Mouse (Mus musculus): Measurements from ENCODE around the gene Amn. TPM values are rescaled to one million over a fixed set of nuclear protein-coding genes. Genes with fewer than 3 reads are reported as not detected.

Gene Amn
- polyA plus RNA-seq, 1 experiment from 2014 or later: 1.1 TPM

DNA sequence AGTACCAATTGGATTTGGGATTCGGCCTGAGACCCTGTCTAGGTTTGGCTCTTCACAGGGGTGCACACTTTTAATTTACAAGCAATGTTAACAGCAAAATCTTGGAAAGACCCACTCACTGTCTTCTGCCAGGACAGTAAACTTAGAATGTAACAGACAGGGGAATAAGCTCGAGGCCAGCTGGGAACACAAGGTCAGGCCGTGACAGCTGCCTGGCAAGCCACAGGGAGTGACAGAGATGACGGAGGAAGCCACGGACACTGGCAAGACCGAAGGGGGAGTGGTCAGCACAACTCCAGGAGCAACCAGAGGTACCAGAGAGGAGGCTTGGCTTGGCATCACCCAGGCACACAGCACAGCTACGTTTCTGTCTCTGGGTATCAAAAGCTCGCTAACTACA lies 35.9 kb downstream of the Amn start:
- Histone ChIP-seq H3K27ac (no peak overlapping the region), H3K4me2 (replicated peaks) (no peak overlapping the region), H3K36me3 (peaks cover 98% of the 10 kb centered on the region), H3K9ac (no peak overlapping the region), H3K4me3 (no peak overlapping the region), H3K27me3 (no peaks in the 10 kb centered on the region), H3K9me3 (no peaks in the 10 kb centered on the region), H3K4me1 (no peaks in the 10 kb centered on the region)
- no peak for ATAC-seq (ENCODE audit: low FRiP score, low read depth)
- 86% methylated on average over 8 of the region's 8 CpGs for WGBS

DNA sequence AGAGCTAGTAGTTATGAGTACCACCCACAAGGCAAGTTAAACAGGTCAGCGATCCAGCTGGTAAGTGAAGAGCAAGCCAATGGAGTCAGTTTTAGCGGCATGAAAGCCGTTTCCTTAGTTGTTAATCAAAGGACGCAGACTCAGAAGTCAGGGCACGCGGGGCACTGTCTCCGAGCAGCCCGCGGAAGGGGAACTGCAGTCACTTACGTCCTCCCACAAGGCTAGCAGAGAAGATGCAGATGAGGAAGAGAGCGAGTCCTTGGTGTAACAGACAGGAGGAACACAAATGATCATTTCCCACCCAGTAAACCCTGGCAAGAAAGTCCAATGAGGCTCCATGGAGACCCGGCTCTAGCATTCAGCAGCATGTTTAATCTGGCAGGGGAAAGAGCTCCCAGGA lies 38.4 kb downstream of the Amn start:
- WGBS: 85% methylated on average over 12 of the region's 12 CpGs
- H3K9ac ChIP-seq: no peak overlapping the region
- no peaks in the 10 kb centered on the region for H3K9me3 ChIP-seq
- H3K4me2 ChIP-seq (replicated peaks): no peak overlapping the region
- H3K27ac ChIP-seq: no peak overlapping the region
- H3K4me1 ChIP-seq: no peaks in the 10 kb centered on the region
- H3K4me3 ChIP-seq: no peak overlapping the region
- ATAC-seq (ENCODE audit: low FRiP score, low read depth): no peak
- H3K36me3 ChIP-seq: peaks cover 98% of the 10 kb centered on the region
- no peaks in the 10 kb centered on the region for H3K27me3 ChIP-seq

DNA sequence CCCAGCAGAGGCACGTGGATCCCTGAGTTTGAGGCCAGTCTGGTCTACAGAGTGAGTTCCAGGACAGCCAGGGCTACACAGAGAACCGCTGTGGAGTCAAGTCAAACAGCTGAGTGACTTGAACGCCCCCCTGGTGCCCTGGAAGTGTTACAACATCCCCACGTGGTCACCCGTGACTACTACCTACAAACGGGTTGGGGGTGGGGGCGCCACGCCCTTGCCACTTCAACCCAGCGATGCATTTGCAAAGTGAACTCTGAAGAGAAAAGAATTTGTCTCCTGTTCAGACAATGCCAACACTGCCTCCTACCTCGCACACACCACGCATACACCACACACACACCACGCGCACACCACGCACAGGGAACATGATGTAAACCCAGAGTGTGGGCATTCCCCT lies 39.0 kb downstream of the Amn start:
- WGBS: 87% methylated on average over 14 of the region's 14 CpGs
- Histone ChIP-seq H3K4me2 (replicated peaks) (no peak overlapping the region), H3K4me1 (no peaks in the 10 kb centered on the region), H3K27me3 (no peaks in the 10 kb centered on the region), H3K27ac (no peak overlapping the region), H3K9ac (no peak overlapping the region), H3K36me3 (peaks cover 98% of the 10 kb centered on the region), H3K9me3 (no peaks in the 10 kb centered on the region), H3K4me3 (no peak overlapping the region)
- no peak for ATAC-seq (ENCODE audit: low FRiP score, low read depth)

DNA sequence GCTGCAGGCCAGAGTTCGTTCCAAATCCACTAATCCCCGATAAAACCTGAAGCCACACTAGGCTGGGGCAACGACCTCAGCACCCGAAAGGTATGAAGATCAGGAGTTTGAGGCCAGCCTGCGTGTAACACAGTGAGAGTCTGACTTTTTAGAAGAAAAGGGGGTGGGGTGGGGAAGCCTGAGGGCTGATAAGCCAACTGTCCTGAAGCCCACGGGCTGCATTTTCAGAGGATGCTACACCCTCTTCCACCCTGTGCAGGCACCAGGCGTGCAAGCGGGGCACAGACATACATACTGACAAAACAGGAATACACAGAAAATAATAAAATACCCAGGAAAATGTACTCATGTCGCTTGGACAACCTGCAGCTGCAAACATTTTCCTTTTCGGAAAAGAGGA lies 40.9 kb downstream of the Amn start:
- Histone ChIP-seq H3K27ac (no peak overlapping the region), H3K4me3 (no peak overlapping the region), H3K4me2 (replicated peaks) (no peak overlapping the region), H3K9ac (no peak overlapping the region), H3K4me1 (no peaks in the 10 kb centered on the region), H3K27me3 (no peaks in the 10 kb centered on the region), H3K9me3 (no peaks in the 10 kb centered on the region), H3K36me3 (peaks cover 98% of the 10 kb centered on the region)
- WGBS: 92% methylated on average over 10 of the region's 10 CpGs
- ATAC-seq (ENCODE audit: low FRiP score, low read depth): no peak

DNA sequence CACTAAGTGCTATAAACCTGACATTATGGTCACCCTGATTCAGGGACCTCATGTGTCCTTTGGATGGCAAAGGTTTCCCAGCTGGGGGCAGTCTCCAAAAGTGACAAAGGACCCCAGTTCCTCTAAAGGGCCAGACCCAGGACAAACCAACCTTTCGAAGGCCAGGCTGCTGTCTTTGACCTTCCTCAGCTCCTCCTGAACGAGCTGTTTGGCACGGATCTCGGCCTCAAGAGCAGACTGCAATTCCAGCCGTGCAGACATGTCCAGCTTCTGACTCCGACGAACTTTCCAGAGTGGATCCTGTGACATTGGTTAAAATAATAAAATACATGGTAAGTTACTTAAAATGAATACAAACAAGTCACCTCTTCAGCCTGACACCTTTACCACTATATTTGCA lies 43.4 kb downstream of the Amn start:
- H3K36me3 ChIP-seq: peaks cover 100% of the 10 kb centered on the region
- H3K9me3 ChIP-seq: no peaks in the 10 kb centered on the region
- ATAC-seq (ENCODE audit: low FRiP score, low read depth): no peak
- no peaks in the 10 kb centered on the region for H3K4me1 ChIP-seq
- H3K27ac ChIP-seq: no peak overlapping the region
- 94% methylated on average over 7 of the region's 7 CpGs for WGBS
- no peaks in the 10 kb centered on the region for H3K27me3 ChIP-seq
- H3K4me3 ChIP-seq: no peak overlapping the region
- no peak overlapping the region for H3K4me2 ChIP-seq (replicated peaks)
- no peak overlapping the region for H3K9ac ChIP-seq

DNA sequence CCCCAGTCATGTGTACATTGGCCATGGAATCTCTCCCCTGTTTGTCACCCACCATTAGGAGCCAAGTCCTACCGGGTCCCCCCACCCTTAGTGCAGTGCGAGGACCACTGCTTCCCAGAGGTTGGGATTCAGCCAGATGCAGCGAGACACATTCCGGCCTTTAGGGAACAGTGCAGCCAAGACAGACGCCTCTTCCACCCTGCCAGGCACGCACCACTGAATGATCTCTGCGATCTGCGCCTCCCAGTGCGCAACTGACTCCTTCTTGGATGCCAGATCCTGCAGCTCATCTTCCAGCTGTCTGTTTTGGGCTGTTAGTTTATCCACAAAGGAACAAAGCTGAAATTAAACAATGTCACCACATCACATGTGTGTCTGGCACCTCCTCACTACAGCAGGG lies 46.8 kb downstream of the Amn start:
- Histone ChIP-seq H3K36me3 (peaks cover 100% of the 10 kb centered on the region), H3K27me3 (no peaks in the 10 kb centered on the region), H3K9me3 (no peaks in the 10 kb centered on the region), H3K9ac (no peak overlapping the region), H3K4me1 (no peaks in the 10 kb centered on the region), H3K4me2 (replicated peaks) (no peak overlapping the region), H3K27ac (no peak overlapping the region), H3K4me3 (no peak overlapping the region)
- no peak for ATAC-seq (ENCODE audit: low FRiP score, low read depth)
- WGBS: 96% methylated on average over 9 of the region's 9 CpGs

DNA sequence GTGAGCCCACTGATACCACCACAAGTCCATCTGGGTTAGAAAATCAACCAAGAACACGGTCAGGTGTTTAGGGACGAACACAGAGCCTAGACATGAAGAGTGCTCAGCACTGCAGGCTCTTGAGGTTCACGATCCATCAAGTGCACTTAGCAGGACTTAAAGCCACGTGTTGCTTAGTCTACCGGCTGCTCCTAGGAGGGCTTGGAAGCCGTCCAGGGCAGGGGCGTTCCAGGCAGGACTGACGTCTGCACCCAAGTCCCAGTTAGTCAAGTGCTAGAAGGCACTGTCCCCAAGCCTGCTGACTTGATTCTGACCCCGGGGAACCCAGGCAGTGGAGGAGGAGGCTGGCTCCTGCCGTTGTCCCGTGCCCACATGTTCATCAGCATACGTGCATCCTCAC lies 49.7 kb downstream of the Amn start:
- Histone ChIP-seq H3K4me3 (no peak overlapping the region), H3K27me3 (no peaks in the 10 kb centered on the region), H3K27ac (no peak overlapping the region), H3K4me2 (replicated peaks) (no peak overlapping the region), H3K9ac (no peak overlapping the region), H3K36me3 (peaks cover 100% of the 10 kb centered on the region), H3K4me1 (no peaks in the 10 kb centered on the region), H3K9me3 (no peaks in the 10 kb centered on the region)
- WGBS: 86% methylated on average over 12 of the region's 12 CpGs
- ATAC-seq (ENCODE audit: low FRiP score, low read depth): no peak

DNA sequence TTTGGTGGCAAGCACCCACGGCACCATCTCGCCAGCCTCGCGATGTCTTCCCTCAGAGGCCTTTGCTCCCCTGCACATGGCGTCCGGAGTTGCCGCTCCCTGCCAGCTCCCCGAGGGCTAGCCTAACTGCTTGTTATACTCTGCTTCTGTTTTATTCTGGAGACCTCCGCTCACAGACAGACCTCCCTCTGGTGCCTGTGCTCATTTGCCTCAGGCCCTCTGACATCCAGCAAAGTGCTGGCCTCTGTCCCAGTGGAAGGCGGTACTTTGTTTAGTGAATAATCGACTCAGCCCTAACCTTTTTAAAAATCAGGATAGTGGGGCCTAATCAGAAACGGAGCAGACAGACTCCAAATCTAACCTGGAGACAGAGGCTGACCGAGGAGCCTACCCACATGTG lies 50.9 kb downstream of the Amn start:
- no peak overlapping the region for H3K4me3 ChIP-seq
- no peak overlapping the region for H3K4me2 ChIP-seq (replicated peaks)
- H3K27ac ChIP-seq: no peak overlapping the region
- no peak overlapping the region for H3K9ac ChIP-seq
- H3K4me1 ChIP-seq: no peaks in the 10 kb centered on the region
- H3K27me3 ChIP-seq: no peaks in the 10 kb centered on the region
- H3K9me3 ChIP-seq: no peaks in the 10 kb centered on the region
- peaks cover 100% of the 10 kb centered on the region for H3K36me3 ChIP-seq
- 93% methylated on average over 13 of the region's 13 CpGs for WGBS
- ATAC-seq (ENCODE audit: low FRiP score, low read depth): no peak

DNA sequence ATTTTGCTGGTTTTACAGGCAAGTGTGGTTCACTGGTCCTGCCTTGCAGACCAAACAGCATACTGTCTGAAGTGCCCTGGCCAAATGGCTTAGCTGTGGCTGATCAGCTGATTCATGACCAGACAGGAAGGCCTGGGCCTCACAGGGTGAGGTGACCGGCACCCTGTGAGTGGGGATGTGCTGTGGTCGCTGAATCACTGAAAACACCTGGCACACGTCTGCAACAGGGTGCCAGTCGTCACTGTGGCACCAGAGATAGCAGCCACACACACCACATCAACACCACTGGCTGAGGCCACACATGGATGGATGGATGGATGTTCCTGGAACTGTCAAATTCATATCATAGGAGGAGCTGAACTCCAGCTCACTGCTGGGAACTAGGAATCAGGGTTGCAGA lies 52.5 kb downstream of the Amn start:
- Histone ChIP-seq H3K4me1 (no peaks in the 10 kb centered on the region), H3K9ac (no peak overlapping the region), H3K36me3 (peaks cover 100% of the 10 kb centered on the region), H3K27me3 (no peaks in the 10 kb centered on the region), H3K4me2 (replicated peaks) (no peak overlapping the region), H3K27ac (no peak overlapping the region), H3K9me3 (no peaks in the 10 kb centered on the region), H3K4me3 (no peak overlapping the region)
- 83% methylated on average over 4 of the region's 4 CpGs for WGBS
- no peak for ATAC-seq (ENCODE audit: low FRiP score, low read depth)

DNA sequence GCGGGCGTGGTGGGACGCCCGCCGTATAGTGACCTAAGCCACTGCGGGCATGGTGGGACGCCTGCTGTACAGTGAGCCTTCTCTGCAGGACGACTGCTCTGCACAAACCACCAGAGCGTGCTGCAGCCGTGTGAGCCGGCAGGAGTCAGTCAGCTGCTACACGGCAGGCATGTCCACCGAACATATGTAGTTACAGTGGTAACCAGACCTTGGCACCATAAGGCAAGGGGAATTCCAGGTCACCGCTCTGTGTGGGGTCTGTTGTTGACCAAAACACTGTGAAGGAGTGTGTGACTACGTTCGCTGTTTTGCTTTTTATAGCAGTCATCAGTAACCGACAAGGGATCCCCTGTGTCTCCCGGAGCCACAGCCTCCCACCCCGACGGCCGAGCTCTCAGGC lies 53.6 kb downstream of the Amn start:
- peaks cover 100% of the 10 kb centered on the region for H3K36me3 ChIP-seq
- no peak overlapping the region for H3K4me3 ChIP-seq
- H3K27ac ChIP-seq: no peak overlapping the region
- 91% methylated on average over 21 of the region's 21 CpGs for WGBS
- H3K4me2 ChIP-seq (replicated peaks): no peak overlapping the region
- no peaks in the 10 kb centered on the region for H3K4me1 ChIP-seq
- ATAC-seq (ENCODE audit: low FRiP score, low read depth): no peak
- no peaks in the 10 kb centered on the region for H3K27me3 ChIP-seq
- H3K9me3 ChIP-seq: no peaks in the 10 kb centered on the region
- no peak overlapping the region for H3K9ac ChIP-seq

DNA sequence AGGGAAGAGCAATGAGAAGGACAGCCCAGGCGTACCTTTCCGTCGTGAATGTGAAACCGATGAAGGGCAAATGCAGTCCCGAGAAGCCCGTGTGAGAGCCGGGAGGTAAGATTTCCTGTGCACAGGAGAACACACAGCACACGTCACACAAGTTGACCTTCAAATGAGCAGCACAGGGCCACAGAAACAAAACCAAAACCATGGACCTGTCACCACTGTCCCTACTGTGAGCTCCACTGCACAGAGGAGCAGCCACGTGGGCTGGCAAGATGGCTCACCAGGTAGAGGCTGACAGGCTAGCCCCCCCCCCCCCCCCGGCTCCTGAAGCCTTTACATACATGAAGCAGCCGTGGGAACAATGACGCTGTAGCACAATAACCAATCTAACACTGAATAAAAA lies 54.1 kb downstream of the Amn start:
- H3K9me3 ChIP-seq: no peaks in the 10 kb centered on the region
- ATAC-seq (ENCODE audit: low FRiP score, low read depth): no peak
- H3K36me3 ChIP-seq: peaks cover 100% of the 10 kb centered on the region
- H3K27me3 ChIP-seq: no peaks in the 10 kb centered on the region
- H3K4me1 ChIP-seq: no peaks in the 10 kb centered on the region
- no peak overlapping the region for H3K4me3 ChIP-seq
- H3K9ac ChIP-seq: no peak overlapping the region
- no peak overlapping the region for H3K4me2 ChIP-seq (replicated peaks)
- H3K27ac ChIP-seq: no peak overlapping the region
- WGBS: 95% methylated on average over 12 of the region's 12 CpGs

DNA sequence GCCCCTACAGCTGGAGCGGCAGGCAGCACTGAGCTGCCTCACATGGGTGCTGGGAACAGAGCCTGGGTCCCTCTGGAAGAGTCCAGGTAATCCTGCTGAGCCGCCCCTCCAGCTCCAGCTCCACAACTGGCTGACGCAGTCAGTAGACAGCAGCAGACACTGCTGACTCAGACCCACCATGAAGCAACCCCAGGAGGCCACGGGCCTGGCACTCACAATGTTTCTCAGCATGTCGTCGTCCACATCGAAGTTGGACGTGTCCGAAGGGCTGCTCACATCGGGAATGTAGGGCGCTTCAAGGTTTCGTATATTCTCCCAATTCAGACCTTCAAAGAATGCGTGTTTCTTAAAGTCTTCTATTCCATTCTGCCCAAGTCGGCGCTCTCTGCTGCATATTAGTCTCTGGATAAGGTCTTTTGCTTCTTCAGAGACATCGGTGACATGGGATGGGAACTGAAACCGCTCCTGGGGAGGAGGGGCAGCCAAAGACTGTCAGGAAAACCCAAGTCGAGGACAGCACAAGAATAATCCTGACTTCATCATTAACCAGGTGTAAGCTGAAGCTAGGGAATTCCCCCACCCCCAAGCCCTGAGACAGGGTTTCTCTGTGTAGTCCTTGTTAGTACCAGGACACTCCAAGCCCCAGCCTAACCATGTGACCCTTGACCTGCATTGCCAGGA lies 55.0 kb downstream of the Amn start:
- H3K9me3 ChIP-seq: no peaks in the 10 kb centered on the region
- 93% methylated on average over 18 of the region's 18 CpGs for WGBS
- H3K36me3 ChIP-seq: peaks cover 100% of the 10 kb centered on the region
- H3K9ac ChIP-seq: no peak overlapping the region
- ATAC-seq (ENCODE audit: low FRiP score, low read depth): no peak
- H3K4me1 ChIP-seq: no peaks in the 10 kb centered on the region
- H3K4me2 ChIP-seq (replicated peaks): no peak overlapping the region
- H3K27ac ChIP-seq: no peak overlapping the region
- no peak overlapping the region for H3K4me3 ChIP-seq
- H3K27me3 ChIP-seq: no peaks in the 10 kb centered on the region
